Comparison of ENCODE assay signal across 8 mouse cellular contexts in the genomic region with DNA sequence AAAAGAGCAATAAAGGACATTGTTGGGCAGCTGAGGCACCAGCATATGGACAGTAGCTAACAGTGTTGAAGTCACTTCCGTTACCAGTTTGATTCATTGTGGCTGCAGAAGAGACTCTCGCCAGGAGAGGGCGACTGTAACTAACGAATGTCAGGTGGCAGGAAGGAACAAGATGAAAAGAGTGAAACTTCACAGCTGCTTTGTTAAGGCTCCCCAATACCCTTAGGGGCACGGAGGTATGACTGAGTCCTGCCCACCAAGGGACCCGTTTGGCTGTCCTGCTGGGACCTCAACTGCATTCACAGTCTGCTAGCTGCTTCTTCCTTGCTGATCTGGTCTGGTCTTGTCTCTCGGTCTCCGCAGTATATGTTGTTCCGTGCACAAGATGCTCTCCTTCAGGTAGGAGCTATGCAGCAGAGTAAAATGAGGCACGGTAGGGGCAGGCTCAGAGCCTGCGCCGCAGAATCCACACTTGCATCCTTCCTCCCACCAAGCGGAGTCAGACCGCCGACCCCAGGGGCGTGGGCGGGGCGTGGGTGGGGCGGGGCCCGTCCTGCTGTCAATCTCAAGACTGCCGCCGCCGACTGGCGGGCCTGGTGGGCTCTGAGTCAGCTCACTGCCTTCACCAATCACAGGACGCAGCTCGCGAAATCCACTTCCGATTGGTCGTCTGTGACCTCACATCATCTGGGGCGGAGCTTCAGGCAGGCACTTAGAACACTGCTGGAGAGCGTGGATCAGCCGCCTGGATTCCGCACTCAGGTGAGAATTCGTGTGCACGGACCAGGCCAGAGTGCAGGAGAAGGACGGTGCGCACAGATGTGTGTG. TPM values are rescaled to one million over a fixed set of nuclear protein-coding genes. Genes with fewer than 3 reads are reported as not detected.
DNase-seq lines count a peak whose midpoint lies in the region; ATAC-seq and TF ChIP-seq lines count a peak whose summit lies in the region.

No protein-coding gene starts in this region.

- H3K4me2 ChIP-seq in lung, postnatal 0 days (replicated peaks; ENCODE audit: low read depth, low read length) = peak overlapping the region; percentile 61

- peak overlapping the region; percentile 59 for H3K27ac ChIP-seq in MEL (ENCODE audit: control insufficient read depth, low read depth, low read length)
- peak overlapping the region; percentile 43; the same call in 1 of the 2 replicates for H3K27ac ChIP-seq in cerebellum, adult 2 months (ENCODE audit: insufficient read depth, low read length)
- peak overlapping the region; percentile 96 for H3K27ac ChIP-seq in hindbrain, embryonic 10.5 days
- peak overlapping the region; percentile 74 for H3K27ac ChIP-seq in lung, postnatal 0 days (ENCODE audit: low read length)

- peak; percentile 98 for ATAC-seq in lung, postnatal 0 days

- no peaks in the 10 kb centered on the region for H3K27me3 ChIP-seq in MEL (ENCODE audit: control insufficient read depth in 1 of 2, insufficient read depth in 2 of 2, low read length in 2 of 2)
- no peaks in the 10 kb centered on the region for H3K27me3 ChIP-seq in cerebellum, adult 2 months (ENCODE audit: control insufficient read depth, insufficient read depth, low read length)
- H3K27me3 ChIP-seq in hindbrain, embryonic 10.5 days (ENCODE audit: insufficient read depth, poor library complexity, severe bottlenecking) = no peaks in the 10 kb centered on the region
- H3K27me3 ChIP-seq in lung, postnatal 0 days (replicated peaks; ENCODE audit: insufficient read depth, low read length) = no peaks in the 10 kb centered on the region

- peak; percentile 99 for DNase-seq in MEL (ENCODE audit: low read depth, low spot score)
- peak; percentile 95 to 98 for DNase-seq in cerebellum, adult 2 months
- peak; percentile 98 for DNase-seq in forelimb bud, embryonic 11.5 days (ENCODE audit: low read depth, low spot score)
- DNase-seq in hindbrain, embryonic 10.5 days (ENCODE audit: low spot score) = peak; percentile 97
- DNase-seq in layer of hippocampus, adult 9-11 months = peak; percentile 98
- DNase-seq in lung, postnatal 0 days (ENCODE audit: low spot score) = peak; percentile 98
- DNase-seq in ovary, postnatal 14 days (ENCODE audit: low spot score) = peak; percentile 82
- DNase-seq in thymus, postnatal 14 days = peak; percentile 96

- peaks cover 0 to 6% of the 10 kb centered on the region in 2 experiments; a peak in 3 of 4 replicates for H3K4me1 ChIP-seq in MEL (ENCODE audit: control insufficient read depth in 1 of 2, insufficient read depth in 2 of 2, low read length in 2 of 2)
- H3K4me1 ChIP-seq in cerebellum, adult 2 months (ENCODE audit: control insufficient read depth, insufficient read depth, low read length) = peaks cover 5% of the 10 kb centered on the region; the same call in 1 of the 2 replicates
- H3K4me1 ChIP-seq in hindbrain, embryonic 10.5 days (replicated peaks) = peaks cover 41% of the 10 kb centered on the region
- peaks cover 4% of the 10 kb centered on the region; the same call in 1 of the 2 replicates for H3K4me1 ChIP-seq in lung, postnatal 0 days (ENCODE audit: insufficient read depth, low read depth, low read length)

- TF ChIP-seq POLR2A in MEL (IDR thresholded peaks at IDR 0.05; ENCODE audit: control insufficient read depth in 1 of 2, insufficient read depth in 1 of 2, low read depth in 1 of 2, low read length in 2 of 2, poor library complexity in 1 of 2) = peak; percentile 20 to 89; a peak in 3 of 4 replicates
- TF ChIP-seq POLR2A in cerebellum, adult 2 months (IDR thresholded peaks at IDR 0.05; ENCODE audit: borderline replicate concordance, insufficient read depth, low read length) = peak; percentile 80

- peaks cover 0 to 3% of the 10 kb centered on the region in 2 experiments; a peak in 2 of 4 replicates for H3K36me3 ChIP-seq in MEL (ENCODE audit: control insufficient read depth in 1 of 2, insufficient read depth in 2 of 2, low read length in 2 of 2)
- peaks cover 30% of the 10 kb centered on the region for H3K36me3 ChIP-seq in hindbrain, embryonic 10.5 days
- H3K36me3 ChIP-seq in lung, postnatal 0 days (ENCODE audit: insufficient read depth, low read length) = no peaks in the 10 kb centered on the region

- peak overlapping the region; percentile 72 for H3K9ac ChIP-seq in MEL (ENCODE audit: control insufficient read depth, low read depth, low read length, poor library complexity, severe bottlenecking)
- H3K9ac ChIP-seq in lung, postnatal 0 days (replicated peaks; ENCODE audit: low read depth) = peak overlapping the region; percentile 21

- WGBS in cerebellum, adult 2 months = under 1% methylated on average over 37 of the region's 37 CpGs
- under 1% methylated on average over 37 of the region's 37 CpGs for WGBS in hindbrain, embryonic 10.5 days
- WGBS in lung, postnatal 0 days = 4% methylated on average over 36 of the region's 37 CpGs

- H3K79me2 ChIP-seq in MEL (ENCODE audit: control insufficient read depth, insufficient read depth, low read length, poor library complexity) = peaks cover 4% of the 10 kb centered on the region; the same call in 1 of the 2 replicates

- TF ChIP-seq RAD21 in MEL (IDR thresholded peaks at IDR 0.05; ENCODE audit: low read depth, low read length) = peak; percentile 82

- peak; percentile 73 to 90 (median 89) for TF ChIP-seq CTCF in MEL (IDR thresholded peaks at IDR 0.05 in 2 of 3, conservative IDR thresholded peaks at IDR 0.05 in 1 of 3; ENCODE audit: control insufficient read depth in 1 of 3, insufficient read depth in 1 of 3, low read depth in 2 of 3, low read length in 3 of 3, poor library complexity in 1 of 3, severe bottlenecking in 1 of 3)
- peak; percentile 79 for TF ChIP-seq CTCF in cerebellum, adult 2 months (IDR thresholded peaks at IDR 0.05; ENCODE audit: borderline replicate concordance, insufficient read depth, low read depth, low read length)
- TF ChIP-seq CTCF in lung, postnatal 0 days (IDR thresholded peaks at IDR 0.05) = peak; percentile 93

- TF ChIP-seq EP300 in MEL (IDR thresholded peaks at IDR 0.05; ENCODE audit: low read depth in 1 of 2, low read length in 2 of 2) = 0 out of 4 replicates have a peak, but pooled peaks of 1 of the 2 experiments have one; percentile 2
- no peak for TF ChIP-seq EP300 in lung, postnatal 0 days (IDR thresholded peaks at IDR 0.05)

- H3K4me3 ChIP-seq in MEL (ENCODE audit: control insufficient read depth in 1 of 2, insufficient read depth in 1 of 2, low read depth in 2 of 2, low read length in 2 of 2) = peak overlapping the region; percentile 89 to 92
- H3K4me3 ChIP-seq in cerebellum, adult 2 months (replicated peaks; ENCODE audit: insufficient read depth, low read depth, low read length) = peak overlapping the region; percentile 78
- H3K4me3 ChIP-seq in hindbrain, embryonic 10.5 days = peak overlapping the region; percentile 70
- H3K4me3 ChIP-seq in lung, postnatal 0 days (ENCODE audit: low read depth, low read length) = peak overlapping the region; percentile 65

- no peaks in the 10 kb centered on the region for H3K9me3 ChIP-seq in MEL (replicated peaks; ENCODE audit: insufficient read depth, low read length)
- no peaks in the 10 kb centered on the region for H3K9me3 ChIP-seq in hindbrain, embryonic 10.5 days
- no peaks in the 10 kb centered on the region for H3K9me3 ChIP-seq in lung, postnatal 0 days (ENCODE audit: low read length)

TF ChIP-seq in MEL, 35 proteins besides CTCF, POLR2A, EP300 and RAD21 (continues in another document):
- TF ChIP-seq KAT2A (conservative IDR thresholded peaks at IDR 0.05; ENCODE audit: low read depth, low read length) (no peak), TAL1 (IDR thresholded peaks at IDR 0.05; ENCODE audit: low read length) (no peak), JUND (IDR thresholded peaks at IDR 0.05; ENCODE audit: low read depth, low read length) (no peak), MXI1 (IDR thresholded peaks at IDR 0.05; ENCODE audit: low read depth, low read length) (peak; percentile 38), CHD1 (IDR thresholded peaks at IDR 0.05; ENCODE audit: low read depth, low read length) (no peak), RCOR1 (IDR thresholded peaks at IDR 0.05; ENCODE audit: low read depth, low read length) (no peak), ELF1 (IDR thresholded peaks at IDR 0.05; ENCODE audit: low read depth, low read length) (peak; percentile 54; the same call in 1 of the 2 replicates), NRF1 (IDR thresholded peaks at IDR 0.05; ENCODE audit: insufficient read depth, low read depth, low read length, poor library complexity, severe bottlenecking) (peak; percentile 36; the same call in 1 of the 2 replicates), GATA1 (IDR thresholded peaks at IDR 0.05; ENCODE audit: low read depth, low read length) (no peak)

RNA-seq across cellular contexts. Expression of a gene that starts 6.8 kb away (rescaled TPM):
- total RNA-seq in MEL (2012; rRNA removed) = 12.7 and 12.8 TPM in 2 replicates
- 10 to 100 TPM in 1 of 2 experiments, not detected in 1; 40.7 TPM for polyA plus RNA-seq in MEL (2012; ENCODE audit: insufficient read depth in 1 of 2, insufficient read length in 2 of 2, low read depth in 1 of 2, low replicate concordance in 2 of 2, missing spikeins in 1 of 2)
- polyA plus RNA-seq in cerebellum, adult 2 months (2012; rRNA removed) = 70.7 and 79.2 TPM in 2 replicates
- 92.6 and 95.7 TPM in 2 replicates for polyA plus RNA-seq in hindbrain, embryonic 10.5 days (2016; fragmentation: Nextera tagmentation; extraction: Ambion mirVana)
- polyA plus RNA-seq in lung, postnatal 0 days (2015; fragmentation: Nextera tagmentation; extraction: Ambion mirVana) = 9.7 and 10.8 TPM in 2 replicates

RNA-seq across cellular contexts. Expression of a gene that starts 7.1 kb away (rescaled TPM):
- total RNA-seq in MEL (2012; rRNA removed) = 7.4 and 7.9 TPM in 2 replicates
- polyA plus RNA-seq in MEL (2012; ENCODE audit: insufficient read depth in 1 of 2, insufficient read length in 2 of 2, low read depth in 1 of 2, low replicate concordance in 2 of 2, missing spikeins in 1 of 2) = 1 to 10 TPM in 1 of 2 experiments, not detected in 1; 10.0 TPM
- 10.8 and 12.5 TPM in 2 replicates for polyA plus RNA-seq in cerebellum, adult 2 months (2012; rRNA removed)
- 9.0 and 9.5 TPM in 2 replicates for polyA plus RNA-seq in hindbrain, embryonic 10.5 days (2016; fragmentation: Nextera tagmentation; extraction: Ambion mirVana)
- 5.0 and 5.2 TPM in 2 replicates for polyA plus RNA-seq in lung, postnatal 0 days (2015; fragmentation: Nextera tagmentation; extraction: Ambion mirVana)

RNA-seq across cellular contexts. Expression of a gene that starts 36.9 kb away (rescaled TPM):
- total RNA-seq in MEL (2012; rRNA removed) = not detected in 2 replicates
- not detected for polyA plus RNA-seq in MEL (2012; ENCODE audit: insufficient read depth in 1 of 2, insufficient read length in 2 of 2, low read depth in 1 of 2, low replicate concordance in 2 of 2, missing spikeins in 1 of 2)
- not detected in 2 replicates for polyA plus RNA-seq in cerebellum, adult 2 months (2012; rRNA removed)
- polyA plus RNA-seq in hindbrain, embryonic 10.5 days (2016; fragmentation: Nextera tagmentation; extraction: Ambion mirVana) = not detected in 2 replicates
- polyA plus RNA-seq in lung, postnatal 0 days (2015; fragmentation: Nextera tagmentation; extraction: Ambion mirVana) = not detected in 2 replicates

RNA-seq across cellular contexts. Expression of a gene that starts 45.4 kb away (rescaled TPM):
- total RNA-seq in MEL (2012; rRNA removed) = 0.07 and 0.15 TPM in 2 replicates
- polyA plus RNA-seq in MEL (2012; ENCODE audit: insufficient read depth in 1 of 2, insufficient read length in 2 of 2, low read depth in 1 of 2, low replicate concordance in 2 of 2, missing spikeins in 1 of 2) = under 1 TPM in 1 of 2 experiments, not detected in 1; 0.18 TPM
- polyA plus RNA-seq in cerebellum, adult 2 months (2012; rRNA removed) = 4.0 and 4.4 TPM in 2 replicates
- 2.2 and 2.7 TPM in 2 replicates for polyA plus RNA-seq in hindbrain, embryonic 10.5 days (2016; fragmentation: Nextera tagmentation; extraction: Ambion mirVana)
- 0.67 and 0.72 TPM in 2 replicates for polyA plus RNA-seq in lung, postnatal 0 days (2015; fragmentation: Nextera tagmentation; extraction: Ambion mirVana)

Comparison
In these comparisons a context has a peak if more than half of its experiments do, and no peak if none do; other contexts are left out.
1. Peak in every context shown above with its lines: DNase-seq, ATAC-seq, H3K4me3 ChIP-seq and H3K27ac ChIP-seq.
2. H3K27ac ChIP-seq: peak in every context shown above with its lines; median percentile 96 in hindbrain, embryonic 10.5 days; 74 in lung, postnatal 0 days; 59 in MEL; 43 in cerebellum, adult 2 months.